Mouse (Mus musculus): Measurements from ENCODE around the gene Olfr620. TPM values are rescaled to one million over a fixed set of nuclear protein-coding genes. Genes with fewer than 3 reads are reported as not detected.

The Olfr620 gene
- polyA plus RNA-seq, 1 experiment, result not detected

- TF ChIP-seq CTCF (conservative IDR thresholded peaks at IDR 0.05; ENCODE audit: insufficient read depth, insufficient read length, low read depth, low read length), result no peak
- TF ChIP-seq POLR2A (IDR thresholded peaks at IDR 0.05; ENCODE audit: low read depth, low read length), result no peak
- Histone ChIP-seq H3K36me3 (ENCODE audit: control insufficient read depth, insufficient read depth, low read length) (no peaks in the 10 kb centered on the region), H3K27ac (ENCODE audit: insufficient read depth, low read depth, low read length) (no peak within 1 kb of the TSS), H3K4me1 (ENCODE audit: control insufficient read depth, insufficient read depth, low read length) (no peaks in the 10 kb centered on the region), H3K4me3 (ENCODE audit: insufficient read depth, low read depth, low read length) (no peak within 1 kb of the TSS), H3K27me3 (replicated peaks; ENCODE audit: control insufficient read depth, insufficient read depth, low read length) (no peaks in the 10 kb centered on the region)
- no peak for DNase-seq
- WGBS, result 83% methylated on average over 1 of the region's 1 CpGs
These were observed 39.6 kb downstream of the Olfr620 start, which contains the start of gene Olfr617 for GRCm38 (mm10) chr7:103572761-103573160. Olfr617 (plus strand) TSS chr7:103573061.

- TF ChIP-seq CTCF (conservative IDR thresholded peaks at IDR 0.05; ENCODE audit: insufficient read depth, insufficient read length, low read depth, low read length), result no peak
- TF ChIP-seq POLR2A (IDR thresholded peaks at IDR 0.05; ENCODE audit: low read depth, low read length), result no peak
- 77% methylated on average over 3 of the region's 3 CpGs for WGBS
- H3K36me3 ChIP-seq (ENCODE audit: control insufficient read depth, insufficient read depth, low read length), result no peaks in the 10 kb centered on the region
These were observed 43.3 kb downstream of the Olfr620 start, which contains the start of gene Olfr616 for GRCm38 (mm10) chr7:103569043-103569442. Olfr616 (minus strand) TSS chr7:103569143.

GRCm38 (mm10) chr7:103555779-103556178, 56.6 kb downstream of the Olfr620 start, which contains the start of gene Olfr615:
Olfr615 (plus strand) TSS chr7:103556079.
- no peak for DNase-seq
- Histone ChIP-seq H3K27me3 (replicated peaks; ENCODE audit: control insufficient read depth, insufficient read depth, low read length) (no peaks in the 10 kb centered on the region), H3K36me3 (ENCODE audit: control insufficient read depth, insufficient read depth, low read length) (no peaks in the 10 kb centered on the region), H3K27ac (ENCODE audit: insufficient read depth, low read depth, low read length) (no peak within 1 kb of the TSS), H3K4me3 (ENCODE audit: insufficient read depth, low read depth, low read length) (no peak within 1 kb of the TSS), H3K4me1 (ENCODE audit: control insufficient read depth, insufficient read depth, low read length) (no peaks in the 10 kb centered on the region)
- WGBS, result 84% methylated on average over 2 of the region's 2 CpGs
- no peak for TF ChIP-seq POLR2A (IDR thresholded peaks at IDR 0.05; ENCODE audit: low read depth, low read length)
- no peak for TF ChIP-seq CTCF (conservative IDR thresholded peaks at IDR 0.05; ENCODE audit: insufficient read depth, insufficient read length, low read depth, low read length)

More at GRCm38 (mm10) chr7:103569043-103569442, 43.3 kb downstream of the Olfr620 start, which contains the start of gene Olfr616:
- DNase-seq, result no peak
- no peak within 1 kb of the TSS for H3K27ac ChIP-seq (ENCODE audit: insufficient read depth, low read depth, low read length)
- no peak within 1 kb of the TSS for H3K4me3 ChIP-seq (ENCODE audit: insufficient read depth, low read depth, low read length)
- H3K27me3 ChIP-seq (replicated peaks; ENCODE audit: control insufficient read depth, insufficient read depth, low read length), result no peaks in the 10 kb centered on the region
- no peaks in the 10 kb centered on the region for H3K4me1 ChIP-seq (ENCODE audit: control insufficient read depth, insufficient read depth, low read length)

Other genes with a start within 250 kb of the Olfr620 start
- not detected in 2 replicates for gene Olfr601, start 249.9 kb downstream of the Olfr620 start, polyA plus RNA-seq (2012; rRNA removed)
- gene Olfr603, start 226.4 kb downstream of the Olfr620 start, polyA plus RNA-seq (2012; rRNA removed), result not detected in 2 replicates
- not detected in 2 replicates for gene Usp17lc, start 197.5 kb downstream of the Olfr620 start, polyA plus RNA-seq (2012; rRNA removed)
- gene Olfr605, start 167.1 kb downstream of the Olfr620 start, polyA plus RNA-seq (2012; rRNA removed), result not detected in 2 replicates
- gene Olfr606, start 163.5 kb downstream of the Olfr620 start, polyA plus RNA-seq (2012; rRNA removed), result not detected in 2 replicates
- gene Olfr607, start 148.4 kb downstream of the Olfr620 start, polyA plus RNA-seq (2012; rRNA removed), result not detected in 2 replicates
- gene Olfr608, start 142.7 kb downstream of the Olfr620 start, polyA plus RNA-seq (2012; rRNA removed), result not detected in 2 replicates
- gene Olfr609, start 114.5 kb downstream of the Olfr620 start, polyA plus RNA-seq (2012; rRNA removed), result not detected in 2 replicates
- not detected in 2 replicates for gene Olfr610, start 100.4 kb downstream of the Olfr620 start, polyA plus RNA-seq (2012; rRNA removed)
- not detected in 2 replicates for gene Olfr611, start 91.7 kb downstream of the Olfr620 start, polyA plus RNA-seq (2012; rRNA removed)
- gene Olfr612, start 69.8 kb downstream of the Olfr620 start, polyA plus RNA-seq (2012; rRNA removed), result not detected in 2 replicates
- not detected in 2 replicates for gene Olfr613, start 64.5 kb downstream of the Olfr620 start, polyA plus RNA-seq (2012; rRNA removed)
- gene Olfr615, start 56.5 kb downstream of the Olfr620 start, polyA plus RNA-seq (2012; rRNA removed), result not detected in 2 replicates
- gene Olfr616, start 43.4 kb downstream of the Olfr620 start, polyA plus RNA-seq (2012; rRNA removed), result not detected in 2 replicates
- gene Olfr617, start 39.5 kb downstream of the Olfr620 start, polyA plus RNA-seq (2012; rRNA removed), result not detected in 2 replicates
- not detected in 2 replicates for gene Olfr618, start 22.4 kb downstream of the Olfr620 start, polyA plus RNA-seq (2012; rRNA removed)
- gene Olfr619, start 12.0 kb downstream of the Olfr620 start, polyA plus RNA-seq (2012; rRNA removed), result not detected in 2 replicates
- not detected in 2 replicates for gene Olfr622, start 30.2 kb upstream of the Olfr620 start, polyA plus RNA-seq (2012; rRNA removed)
- gene Olfr623, start 51.2 kb upstream of the Olfr620 start, polyA plus RNA-seq (2012; rRNA removed), result not detected in 2 replicates
- not detected in 2 replicates for gene Olfr624, start 58.7 kb upstream of the Olfr620 start, polyA plus RNA-seq (2012; rRNA removed)
- not detected in 2 replicates for gene Olfr625-ps1, start 70.2 kb upstream of the Olfr620 start, polyA plus RNA-seq (2012; rRNA removed)
- gene Olfr243, start 102.1 kb upstream of the Olfr620 start, polyA plus RNA-seq (2012; rRNA removed), result not detected in 2 replicates
- gene Olfr628, start 117.8 kb upstream of the Olfr620 start, polyA plus RNA-seq (2012; rRNA removed), result not detected in 2 replicates
- not detected in 2 replicates for gene Olfr629, start 132.4 kb upstream of the Olfr620 start, polyA plus RNA-seq (2012; rRNA removed)
- gene Olfr630, start 144.8 kb upstream of the Olfr620 start, polyA plus RNA-seq (2012; rRNA removed), result not detected in 2 replicates
- not detected in 2 replicates for gene Olfr69, start 159.1 kb upstream of the Olfr620 start, polyA plus RNA-seq (2012; rRNA removed)
- gene Olfr68, start 167.2 kb upstream of the Olfr620 start, polyA plus RNA-seq (2012; rRNA removed), result not detected in 2 replicates
- not detected in 2 replicates for gene Olfr67, start 179.3 kb upstream of the Olfr620 start, polyA plus RNA-seq (2012; rRNA removed)
- gene Hbb-bt, start 201.5 kb upstream of the Olfr620 start, polyA plus RNA-seq (2012; rRNA removed), result 323 and 441 TPM in 2 replicates
- 3,704 and 5,002 TPM in 2 replicates for gene Hbb-bs, start 215.6 kb upstream of the Olfr620 start, polyA plus RNA-seq (2012; rRNA removed)
- gene Hbb-bh2, start 228.0 kb upstream of the Olfr620 start, polyA plus RNA-seq (2012; rRNA removed), result not detected in 2 replicates
- gene Hbb-bh1, start 230.6 kb upstream of the Olfr620 start, polyA plus RNA-seq (2012; rRNA removed), result not detected in 2 replicates
- not detected in 2 replicates for gene Hbb-y, start 240.7 kb upstream of the Olfr620 start, polyA plus RNA-seq (2012; rRNA removed)

All from kidney, adult 2 months (tissue).